Mouse (Mus musculus): ENCODE results near the gene Pdlim4.
"Not testable (repeated sequence)": the region's sequence is repeated elsewhere in the genome, so short reads cannot be mapped to it uniquely, and the experiment has no call there.

Pdlim4 gene

GRCm38 (mm10) chr11:54059526-54059925, 9.3 kb downstream of the Pdlim4 start:
- no peak for DNase-seq

- peak; percentile 61 for DNase-seq
Observed at GRCm38 (mm10) chr11:54058643-54059042, 10.2 kb downstream of the Pdlim4 start.

GRCm38 (mm10) chr11:54058056-54058617, 10.7 kb downstream of the Pdlim4 start:
- peak; percentile 39 for DNase-seq

GRCm38 (mm10) chr11:54057428-54057827, 11.4 kb downstream of the Pdlim4 start:
- DNase-seq: no peak

GRCm38 (mm10) chr11:54056132-54056531, 12.7 kb downstream of the Pdlim4 start:
- peak; percentile 52 for DNase-seq

GRCm38 (mm10) chr11:54054257-54054656, 14.6 kb downstream of the Pdlim4 start:
- DNase-seq: no peak

GRCm38 (mm10) chr11:54053090-54053489, 15.7 kb downstream of the Pdlim4 start:
- DNase-seq: no peak

GRCm38 (mm10) chr11:54052128-54052527, 16.7 kb downstream of the Pdlim4 start:
- no peak for DNase-seq

GRCm38 (mm10) chr11:54051161-54051560, 17.7 kb downstream of the Pdlim4 start:
- no peak for DNase-seq

- peak; percentile 75 for DNase-seq
Observed at GRCm38 (mm10) chr11:54050205-54050604, 18.6 kb downstream of the Pdlim4 start.

- no peak for DNase-seq
Observed at GRCm38 (mm10) chr11:54040676-54041075, 28.1 kb downstream of the Pdlim4 start.

GRCm38 (mm10) chr11:54032872-54033271, 35.9 kb downstream of the Pdlim4 start:
- DNase-seq: not testable (repeated sequence)

- no peak for DNase-seq
Observed at GRCm38 (mm10) chr11:54028997-54029396, 39.8 kb downstream of the Pdlim4 start.

- peak; percentile 71 for DNase-seq
Observed at GRCm38 (mm10) chr11:54028044-54028951, 40.5 kb downstream of the Pdlim4 start, which contains the start of gene Slc22a4. Gene Slc22a4 (minus strand): TSS chr11:54028090.

GRCm38 (mm10) chr11:54027131-54028043, 41.4 kb downstream of the Pdlim4 start:
- no peak for DNase-seq

- DNase-seq: no peak
Observed at GRCm38 (mm10) chr11:54026491-54027041, 42.2 kb downstream of the Pdlim4 start.

- DNase-seq: no peak
Observed at GRCm38 (mm10) chr11:54021396-54022093, 47.3 kb downstream of the Pdlim4 start.

- no peak for DNase-seq
Observed at GRCm38 (mm10) chr11:54018893-54019732, 49.7 kb downstream of the Pdlim4 start.

- DNase-seq: no peak
Observed at GRCm38 (mm10) chr11:54017596-54017995, 51.2 kb downstream of the Pdlim4 start.

- no peak for DNase-seq
Observed at GRCm38 (mm10) chr11:54016051-54016450, 52.8 kb downstream of the Pdlim4 start.

- no peak for DNase-seq
Observed at GRCm38 (mm10) chr11:54012961-54013360, 55.9 kb downstream of the Pdlim4 start.

Data from layer of hippocampus, adult 9-11 months (tissue).